Mouse (Mus musculus) stomach, embryonic 14.5 days (tissue): Measurements from ENCODE around the gene Lax1. TPM values are rescaled to one million over a fixed set of nuclear protein-coding genes. Genes with fewer than 3 reads are reported as not detected.
A peak's percentile ranks its signal among the peaks of the same experiment; 100 is the strongest.
"Not testable (repeated sequence)": the region's sequence is repeated elsewhere in the genome, so short reads cannot be mapped to it uniquely, and the experiment has no call there.

ENCODE experiments used
- ATAC-seq: fragments of 200-750 bp; cut with Nextera tagmentation; 2 replicates; pipeline ENCODE4 v1.8.0; 2017; ENCODE audit warnings: low read depth, moderate TSS enrichment; ENCODE audit not compliant: insufficient number of reproducible peaks, insufficient read depth, low FRiP score
- H3K27ac ChIP-seq: fragments of 300-500 bp; sonication (generic); 2 replicates; pipeline ENCODE4 v1.5.1; 2014; ENCODE audit warnings: mild to moderate bottlenecking, low read length, moderate library complexity, mixed read lengths
- H3K27me3 ChIP-seq: fragments of 300-500 bp; sonication (generic); 2 replicates; pipeline ENCODE4 v1.6.1; 2014; ENCODE audit warnings: low read length, control low read depth, mixed read lengths; ENCODE audit not compliant: control insufficient read depth, insufficient read depth
- H3K36me3 ChIP-seq: fragments of 300-500 bp; sonication (generic); 2 replicates; pipeline ENCODE4 v1.6.1; 2014; ENCODE audit warnings: mild to moderate bottlenecking, control low read depth, low read length, moderate library complexity, mixed read lengths; ENCODE audit not compliant: control insufficient read depth, insufficient read depth
- H3K4me1 ChIP-seq: fragments of 300-500 bp; sonication (generic); 2 replicates; pipeline ENCODE4 v1.6.1; 2014; ENCODE audit warnings: low read length, control low read depth, mixed read lengths; ENCODE audit not compliant: control insufficient read depth, insufficient read depth
- H3K4me2 ChIP-seq: fragments of 300-500 bp; sonication (generic); replicated peaks from 2 replicates; pipeline ENCODE4 v1.6.1; 2014; ENCODE audit warnings: low read depth, low read length, control low read depth
- H3K4me3 ChIP-seq: fragments of 300-500 bp; sonication (generic); 2 replicates; pipeline ENCODE4 v1.5.1; 2014; ENCODE audit warnings: low read depth, low read length, control low read depth
- H3K9ac ChIP-seq: fragments of 300-500 bp; sonication (generic); replicated peaks from 2 replicates; pipeline ENCODE4 v1.6.1; 2014; ENCODE audit warnings: low read depth, mild to moderate bottlenecking, control low read depth, low read length, moderate library complexity, mixed read lengths
- H3K9me3 ChIP-seq: fragments of 300-500 bp; sonication (generic); 2 replicates; pipeline ENCODE4 v1.6.1; 2016; ENCODE audit warnings: low read depth, low read length, control low read depth; ENCODE audit not compliant: control insufficient read depth
- WGBS: fragments of 180-500 bp; shearing (Covaris S2); extraction: QIAGEN DNeasy Blood & Tissue Kit; methylation state at CpG from one replicate; pipeline ENCODE4 v1.1.7; 2014; 5-methylcytosine and 5-hydroxymethylcytosine counted together
- polyA plus RNA-seq: library from polyadenylated mRNA; unstranded; fragments of >200 nt; fragmentation: Nextera tagmentation; extraction: Ambion mirVana; gene quantifications from 2 replicates; pipeline ENCODE4 v1.2.1, GENCODE M21; 2014

Lax1 gene
- polyA plus RNA-seq, 1 experiment from 2014 or later = 0.35 TPM

DNA sequence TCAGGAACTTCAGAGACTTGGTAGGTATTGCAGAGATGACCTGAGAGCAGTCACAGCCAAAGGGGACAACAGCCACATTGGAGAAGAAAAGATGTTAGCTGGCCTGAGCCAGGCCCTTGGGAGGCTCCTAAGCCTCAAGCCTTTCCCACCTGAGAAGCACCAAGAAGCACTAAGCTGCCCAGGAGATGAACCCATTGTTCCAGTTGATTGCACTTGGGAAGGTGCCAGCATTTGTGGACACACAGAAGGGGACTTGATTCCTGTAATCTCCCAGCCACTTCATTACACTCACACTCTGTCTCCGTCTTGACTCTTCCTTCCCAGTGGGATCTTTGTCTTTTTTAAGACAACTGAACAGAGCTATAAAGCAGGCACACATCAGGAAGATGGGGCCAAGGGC is 25.3 kb upstream of the Lax1 start:
- Histone ChIP-seq H3K4me2 (no peak overlapping the region), H3K27ac (no peak overlapping the region), H3K9ac (no peak overlapping the region), H3K4me1 (peaks cover 2% of the 10 kb centered on the region; the same call in 1 of the 2 replicates), H3K27me3 (no peaks in the 10 kb centered on the region), H3K4me3 (no peak overlapping the region), H3K9me3 (no peaks in the 10 kb centered on the region), H3K36me3 (peaks cover 13% of the 10 kb centered on the region)
- ATAC-seq = no peak
- WGBS = 74% methylated on average over 1 of the region's 1 CpGs

DNA sequence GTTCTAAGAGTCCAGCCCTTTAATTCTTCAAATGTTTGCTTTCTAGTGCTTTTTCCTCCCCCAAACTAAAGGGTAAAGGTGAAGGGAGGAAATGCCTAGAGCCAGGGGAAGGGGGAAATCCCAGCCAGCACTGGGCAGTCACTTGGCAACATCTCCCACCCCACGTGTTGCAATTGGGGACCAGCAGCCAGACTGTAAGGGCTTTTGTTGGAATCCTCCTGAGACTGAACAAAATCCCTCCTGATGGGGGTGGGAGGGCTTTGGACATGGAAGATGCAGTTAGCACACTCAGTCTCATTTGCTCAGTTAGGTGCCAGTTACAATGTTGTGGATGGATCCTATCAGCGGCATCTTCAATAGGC is 23.1 kb upstream of the Lax1 start:
- Histone ChIP-seq H3K4me1 (peaks cover 2% of the 10 kb centered on the region; the same call in 1 of the 2 replicates), H3K27me3 (no peaks in the 10 kb centered on the region), H3K36me3 (peaks cover 8% of the 10 kb centered on the region), H3K4me3 (no peak overlapping the region), H3K9me3 (no peaks in the 10 kb centered on the region), H3K27ac (no peak overlapping the region), H3K9ac (no peak overlapping the region; the same call in 1 of the 2 replicates), H3K4me2 (no peak overlapping the region)
- 46% methylated on average over 2 of the region's 2 CpGs for WGBS
- ATAC-seq = no peak

DNA sequence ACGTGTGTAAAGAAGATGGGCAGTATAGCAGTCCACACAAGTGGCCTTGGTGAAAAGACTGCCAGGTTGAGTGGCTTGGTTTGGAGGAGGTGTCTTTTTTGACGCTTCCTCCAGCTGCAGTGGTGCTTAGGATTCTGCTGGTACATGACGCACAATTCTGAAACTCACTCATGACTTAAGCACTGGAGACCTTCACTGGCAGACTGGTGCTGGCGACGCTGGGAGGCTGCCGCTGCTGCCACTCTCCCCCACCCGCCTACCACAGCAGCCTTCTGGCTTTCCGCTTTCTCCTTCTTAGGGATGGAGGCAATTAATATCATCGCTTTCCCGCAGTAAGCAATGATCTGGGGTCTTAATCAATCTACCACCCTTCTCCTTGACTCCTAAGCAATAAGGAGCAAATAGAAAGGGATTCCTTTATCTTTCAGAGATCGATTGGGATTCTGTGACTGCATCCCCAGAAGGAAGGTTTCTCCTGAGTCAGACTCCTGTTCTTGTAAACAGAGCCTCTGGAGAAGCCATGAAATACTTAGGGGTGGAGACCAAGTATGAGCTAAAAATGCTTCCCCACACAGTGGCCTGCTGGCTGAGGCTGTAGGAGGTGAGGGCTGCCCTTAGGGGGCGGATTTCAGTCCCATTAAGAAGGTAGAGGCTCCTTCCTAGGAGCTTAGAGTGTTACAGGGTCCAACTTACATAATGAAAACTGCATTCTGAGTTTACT is 22.5 kb upstream of the Lax1 start:
- Histone ChIP-seq H3K9me3 (no peaks in the 10 kb centered on the region), H3K36me3 (peaks cover 3% of the 10 kb centered on the region), H3K27me3 (no peaks in the 10 kb centered on the region), H3K27ac (no peak overlapping the region; the same call in 1 of the 2 replicates), H3K4me3 (no peak overlapping the region), H3K4me2 (no peak overlapping the region), H3K4me1 (peaks cover 2% of the 10 kb centered on the region; the same call in 1 of the 2 replicates), H3K9ac (no peak overlapping the region; the same call in 1 of the 2 replicates)
- 42% methylated on average over 12 of the region's 12 CpGs for WGBS
- no peak; the same call in 1 of the 2 replicates for ATAC-seq

DNA sequence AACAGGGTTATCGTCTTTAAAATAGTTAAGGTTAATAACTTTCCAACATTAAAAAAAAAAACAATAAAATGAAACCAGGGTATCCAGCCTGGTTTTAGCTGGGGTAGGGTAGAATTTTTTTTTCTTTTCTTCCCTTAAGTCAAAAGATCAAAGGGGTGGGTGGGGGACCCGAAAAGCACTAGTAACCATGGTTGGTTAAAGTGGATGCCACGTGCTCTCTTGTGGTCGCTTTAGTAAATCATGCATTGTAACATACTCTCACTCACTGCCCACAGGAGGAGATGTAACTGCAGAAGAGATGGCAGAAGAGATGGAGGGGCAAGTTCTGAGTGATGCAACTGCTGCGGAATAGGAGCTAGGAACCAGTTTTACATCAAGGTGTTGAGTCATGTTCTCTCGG is 21.5 kb upstream of the Lax1 start:
- Histone ChIP-seq H3K9me3 (no peaks in the 10 kb centered on the region), H3K27me3 (no peaks in the 10 kb centered on the region), H3K36me3 (no peaks in the 10 kb centered on the region; the same call in 1 of the 2 replicates), H3K4me1 (peaks cover 2% of the 10 kb centered on the region; the same call in 1 of the 2 replicates), H3K4me2 (no peak overlapping the region), H3K27ac (no peak overlapping the region), H3K4me3 (no peak overlapping the region), H3K9ac (no peak overlapping the region)
- ATAC-seq = no peak
- 63% methylated on average over 6 of the region's 6 CpGs for WGBS

DNA sequence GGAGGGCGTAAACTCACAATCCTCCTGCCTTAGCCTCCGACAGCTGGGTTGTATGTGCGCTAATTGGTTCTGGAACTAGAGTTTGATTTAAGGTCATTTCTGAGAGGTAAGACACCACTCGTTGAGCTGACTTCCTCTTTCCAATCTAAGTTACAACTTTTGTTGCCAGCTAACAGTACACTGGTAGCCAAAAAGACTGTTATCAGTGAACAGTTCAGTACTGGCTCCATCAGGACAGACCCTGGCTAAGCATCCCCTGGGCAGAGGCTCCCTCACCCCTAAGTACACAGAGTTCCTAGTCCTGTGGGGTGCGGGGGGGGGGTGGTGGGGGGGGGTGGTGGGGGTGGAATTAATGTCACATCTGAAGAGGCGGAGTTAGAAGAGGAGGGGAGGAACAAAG is 21.0 kb upstream of the Lax1 start:
- H3K4me2 ChIP-seq = no peak overlapping the region
- no peak overlapping the region for H3K9ac ChIP-seq
- H3K36me3 ChIP-seq = no peaks in the 10 kb centered on the region; the same call in 1 of the 2 replicates
- no peaks in the 10 kb centered on the region for H3K9me3 ChIP-seq
- no peak overlapping the region for H3K27ac ChIP-seq
- ATAC-seq = no peak
- peaks cover 2% of the 10 kb centered on the region; the same call in 1 of the 2 replicates for H3K4me1 ChIP-seq
- WGBS = 59% methylated on average over 6 of the region's 6 CpGs
- H3K27me3 ChIP-seq = no peaks in the 10 kb centered on the region
- H3K4me3 ChIP-seq = no peak overlapping the region

DNA sequence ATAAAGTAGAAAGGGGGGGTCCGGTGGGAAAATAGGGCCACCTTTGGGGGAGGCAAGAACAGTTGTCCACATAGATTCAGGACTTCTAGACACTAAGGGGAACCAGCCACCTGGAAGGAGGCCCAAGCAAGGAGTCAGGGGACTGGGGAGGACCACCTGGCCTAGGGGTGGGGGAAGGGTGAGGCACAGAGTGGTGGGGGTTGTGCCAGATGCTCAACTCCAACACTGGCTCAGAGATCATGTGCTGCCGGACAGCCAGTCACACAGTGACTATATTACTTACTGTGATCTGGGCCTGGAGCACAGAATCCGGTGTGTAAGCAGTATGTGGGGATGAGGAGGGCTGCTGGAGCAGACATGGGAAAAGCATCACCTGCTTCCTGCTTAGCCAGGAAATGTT is 19.4 kb upstream of the Lax1 start:
- Histone ChIP-seq H3K4me1 (peaks cover 2% of the 10 kb centered on the region; the same call in 1 of the 2 replicates), H3K36me3 (no peaks in the 10 kb centered on the region; the same call in 1 of the 2 replicates), H3K9ac (no peak overlapping the region), H3K4me3 (no peak overlapping the region), H3K27me3 (no peaks in the 10 kb centered on the region), H3K4me2 (no peak overlapping the region), H3K27ac (no peak overlapping the region), H3K9me3 (no peaks in the 10 kb centered on the region)
- ATAC-seq = 0 out of 2 replicates have a peak, but pooled peaks have one; percentile 31
- WGBS = 66% methylated on average over 3 of the region's 3 CpGs

DNA sequence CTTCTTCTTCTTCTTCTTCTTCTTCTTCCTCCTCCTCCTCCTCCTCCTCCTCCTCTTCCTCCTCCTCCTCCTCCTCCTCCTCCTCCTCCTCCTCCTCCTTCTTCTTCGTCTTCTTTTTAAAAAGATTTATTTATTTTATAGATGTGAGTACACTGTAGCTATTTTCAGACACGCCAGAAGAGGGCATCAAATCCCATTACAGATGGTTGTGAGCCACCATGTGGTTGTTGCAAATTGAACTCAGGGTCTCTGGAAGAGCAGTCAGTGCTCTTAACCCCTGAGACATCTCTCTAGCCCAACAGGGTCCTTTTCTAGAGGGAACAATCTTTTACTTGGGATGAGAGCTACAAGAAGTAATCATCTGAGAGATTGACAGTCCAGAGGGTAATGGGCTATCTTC is 11.9 kb upstream of the Lax1 start:
- H3K27me3 ChIP-seq, H3K4me1 ChIP-seq, H3K4me2 ChIP-seq, ATAC-seq, H3K27ac ChIP-seq, H3K9ac ChIP-seq, H3K36me3 ChIP-seq, H3K9me3 ChIP-seq, H3K4me3 ChIP-seq: not testable (repeated sequence)
- WGBS = 26% methylated on average over 1 of the region's 2 CpGs

DNA sequence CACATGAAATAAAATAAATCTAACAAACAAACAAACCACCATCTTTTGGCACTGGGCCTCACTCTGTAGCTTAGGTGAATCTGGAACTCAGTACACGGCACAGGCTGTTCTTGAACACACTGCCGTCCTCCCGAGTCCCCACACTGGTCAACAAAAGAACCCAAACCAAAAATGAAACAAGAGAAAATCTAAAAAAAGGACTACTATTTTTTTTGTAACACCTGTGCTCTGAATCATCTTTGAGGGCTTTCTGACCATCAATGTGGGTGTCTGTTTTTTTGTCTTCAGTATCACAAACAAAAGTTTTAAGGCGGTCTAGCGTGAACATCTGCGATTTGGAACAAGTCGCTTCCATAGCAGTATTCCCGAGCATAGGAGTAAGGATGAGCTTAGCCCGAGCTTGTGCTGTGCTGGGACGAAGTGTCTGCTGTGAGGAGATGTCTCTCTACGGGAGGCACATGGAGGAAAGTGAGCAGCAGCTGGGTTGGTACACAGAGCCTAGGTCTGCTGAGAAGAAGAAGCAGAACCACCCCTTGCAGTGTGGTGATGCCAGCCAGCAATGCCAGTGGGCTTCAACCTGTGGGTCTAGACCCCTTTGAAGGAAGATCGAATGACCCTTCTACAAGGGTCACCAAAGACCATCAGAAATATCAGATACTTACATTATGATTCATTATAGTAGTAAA is 8.2 kb upstream of the Lax1 start:
- H3K4me3 ChIP-seq = no peak overlapping the region
- H3K4me2 ChIP-seq = no peak overlapping the region
- H3K9me3 ChIP-seq = no peaks in the 10 kb centered on the region
- no peak for ATAC-seq
- H3K36me3 ChIP-seq = no peaks in the 10 kb centered on the region
- no peak overlapping the region for H3K9ac ChIP-seq
- H3K4me1 ChIP-seq = peaks cover 25% of the 10 kb centered on the region
- H3K27ac ChIP-seq = no peak overlapping the region
- no peaks in the 10 kb centered on the region for H3K27me3 ChIP-seq
- WGBS = 95% methylated on average over 12 of the region's 12 CpGs
